7 mouse cellular contexts compared by ENCODE assay signal in genomic region chr16:21787516-21788353, GRCm38 (mm10). TPM values are rescaled to one million over a fixed set of nuclear protein-coding genes. Genes with fewer than 3 reads are reported as not detected.
DNase-seq lines count a peak whose midpoint lies in the region; ATAC-seq lines count a peak whose summit lies in the region.

Gene Ehhadh (minus strand): TSS chr16:21787807.

- DNase-seq in adrenal gland, postnatal 14 days: peak; percentile 91
- DNase-seq in embryo, embryonic 9.5 days (ENCODE audit: extremely low spot score): peak; percentile 67
- DNase-seq in gonadal fat pad, adult 2 months (ENCODE audit: low read depth): no peak
- peak; percentile 38 to 50 for DNase-seq in spleen, adult 18-20 months

- H3K27me3 ChIP-seq in intestine, embryonic 15.5 days (replicated peaks): no peaks in the 10 kb centered on the region
- no peaks in the 10 kb centered on the region for H3K27me3 ChIP-seq in limb, embryonic 12.5 days
- 0 out of 2 replicates have a peak, but pooled peaks cover 4% of the 10 kb centered on the region for H3K27me3 ChIP-seq in midbrain, embryonic 12.5 days

- 0 out of 2 replicates have a peak, but pooled peaks cover 9% of the 10 kb centered on the region for H3K4me1 ChIP-seq in intestine, embryonic 15.5 days (replicated peaks)
- H3K4me1 ChIP-seq in limb, embryonic 12.5 days (replicated peaks): peaks cover 10% of the 10 kb centered on the region
- H3K4me1 ChIP-seq in midbrain, embryonic 12.5 days: peaks cover 12% of the 10 kb centered on the region

- H3K9ac ChIP-seq in intestine, embryonic 15.5 days: peak within 1 kb of the TSS; percentile 54
- H3K9ac ChIP-seq in limb, embryonic 12.5 days (replicated peaks): peak within 1 kb of the TSS; percentile 65
- H3K9ac ChIP-seq in midbrain, embryonic 12.5 days (replicated peaks): peak within 1 kb of the TSS; percentile 58

- WGBS in intestine, embryonic 15.5 days: 4% methylated on average over 28 of the region's 28 CpGs
- 5% methylated on average over 28 of the region's 28 CpGs for WGBS in limb, embryonic 12.5 days
- WGBS in midbrain, embryonic 12.5 days: 9% methylated on average over 28 of the region's 28 CpGs

- H3K4me2 ChIP-seq in intestine, embryonic 15.5 days (replicated peaks): peak within 1 kb of the TSS; percentile 82
- peak within 1 kb of the TSS; percentile 70 for H3K4me2 ChIP-seq in limb, embryonic 12.5 days
- peak within 1 kb of the TSS; percentile 69 for H3K4me2 ChIP-seq in midbrain, embryonic 12.5 days (replicated peaks)

- H3K4me3 ChIP-seq in intestine, embryonic 15.5 days (replicated peaks): peak within 1 kb of the TSS; percentile 54
- H3K4me3 ChIP-seq in limb, embryonic 12.5 days (replicated peaks): peak within 1 kb of the TSS; percentile 54
- H3K4me3 ChIP-seq in midbrain, embryonic 12.5 days: peak within 1 kb of the TSS; percentile 48

- H3K9me3 ChIP-seq in intestine, embryonic 15.5 days: no peaks in the 10 kb centered on the region
- H3K9me3 ChIP-seq in limb, embryonic 12.5 days: 0 out of 2 replicates have a peak, but pooled peaks cover 4% of the 10 kb centered on the region
- no peaks in the 10 kb centered on the region for H3K9me3 ChIP-seq in midbrain, embryonic 12.5 days

- H3K36me3 ChIP-seq in intestine, embryonic 15.5 days: no peaks in the 10 kb centered on the region
- H3K36me3 ChIP-seq in limb, embryonic 12.5 days: no peaks in the 10 kb centered on the region
- H3K36me3 ChIP-seq in midbrain, embryonic 12.5 days: no peaks in the 10 kb centered on the region

- peak; percentile 97 for ATAC-seq in intestine, embryonic 15.5 days
- peak; percentile 88 for ATAC-seq in limb, embryonic 12.5 days (ENCODE audit: insufficient number of reproducible peaks, insufficient read depth, low FRiP score, low TSS enrichment, low read depth)
- ATAC-seq in midbrain, embryonic 12.5 days (ENCODE audit: low FRiP score, low read depth): peak; percentile 92

- peak within 1 kb of the TSS; percentile 71 for H3K27ac ChIP-seq in intestine, embryonic 15.5 days
- 0 out of 2 replicates have a peak within 1 kb of the TSS, but pooled peaks have one; percentile 17 for H3K27ac ChIP-seq in limb, embryonic 12.5 days
- no peak within 1 kb of the TSS for H3K27ac ChIP-seq in midbrain, embryonic 12.5 days (replicated peaks)

RNA-seq across cellular contexts. Expression of gene Ehhadh, which starts in this region (rescaled TPM):
- total RNA-seq in adrenal gland, postnatal 14 days (2021): 81.5 and 84.5 TPM in 2 replicates
- polyA plus RNA-seq in gonadal fat pad, adult 2 months (2012; rRNA removed): 17.7 and 21.1 TPM in 2 replicates
- polyA plus RNA-seq in intestine, embryonic 15.5 days (2015; fragmentation: Nextera tagmentation; extraction: Ambion mirVana): 9.7 and 11.4 TPM in 2 replicates
- 2.4 and 2.6 TPM in 2 replicates for polyA plus RNA-seq in limb, embryonic 12.5 days (2016; fragmentation: Nextera tagmentation; extraction: Ambion mirVana)
- 1.9 and 2.0 TPM in 2 replicates for polyA plus RNA-seq in midbrain, embryonic 12.5 days (2016; fragmentation: Nextera tagmentation; extraction: Ambion mirVana)
